14 mouse cellular contexts compared by ENCODE assay signal in genomic region chr6:30236564-30236963, GRCm38 (mm10).
DNase-seq lines count a peak whose midpoint lies in the region; ATAC-seq lines count a peak whose summit lies in the region.
"Had no signal": no experiment of that assay in that cellular context is flagged by ENCODE, and none has a peak within 500 bp of the region (broad histone marks: within the 10 kb centered on the region; RNA-seq: fewer than 3 reads in every experiment).

No protein-coding gene starts in this region.

- H3K9me3 ChIP-seq in heart, embryonic 12.5 days (replicated peaks) = no peaks in the 10 kb centered on the region
- H3K9me3 ChIP-seq: embryonic facial prominence, embryonic 10.5 days; forebrain, embryonic 10.5 days; limb, embryonic 15.5 days had no signal

- no peak overlapping the region for H3K4me3 ChIP-seq in heart, embryonic 12.5 days
- H3K4me3 ChIP-seq: embryonic facial prominence, embryonic 10.5 days; forebrain, embryonic 10.5 days; limb, embryonic 15.5 days had no signal

- no peak for ATAC-seq in heart, embryonic 12.5 days (ENCODE audit: insufficient number of reproducible peaks, low FRiP score)
- ATAC-seq in common myeloid progenitor, adult 5-6 weeks (replicated peaks; ENCODE audit: low read depth, poor library complexity, severe bottlenecking) = peak; percentile 63; the same call in 1 of the 2 replicates

- DNase-seq in heart, adult 9 months (ENCODE audit: low spot score in 2 of 2) = no peak
- DNase-seq in right cerebral cortex, postnatal 10 days (ENCODE audit: low spot score in 2 of 2) = peak; percentile 37 to 55
- DNase-seq in right cerebral cortex, postnatal 14 days = no peak
- DNase-seq in yolk sac, embryonic 10.5 days (ENCODE audit: low spot score) = peak; percentile 16
- DNase-seq in cerebellum, adult 9-11 months = no peak
- DNase-seq in gastrocnemius, adult 8-10 months (ENCODE audit: low spot score in 2 of 2) = no peak
- DNase-seq: cerebellum, adult 11 months; gastrocnemius, postnatal 36 days; retina, postnatal 1 day had no signal

- peaks cover 45% of the 10 kb centered on the region for H3K36me3 ChIP-seq in heart, embryonic 12.5 days

- 43% methylated on average over 1 of the region's 1 CpGs for WGBS in heart, embryonic 12.5 days

- no peak overlapping the region for H3K9ac ChIP-seq in heart, embryonic 12.5 days
- H3K9ac ChIP-seq: limb, embryonic 15.5 days had no signal

- peaks cover 12% of the 10 kb centered on the region for H3K4me1 ChIP-seq in heart, embryonic 12.5 days (replicated peaks)
- H3K4me1 ChIP-seq: embryonic facial prominence, embryonic 10.5 days; forebrain, embryonic 10.5 days; limb, embryonic 15.5 days had no signal

- peak overlapping the region; percentile 62; the same call in 1 of the 2 replicates for H3K27ac ChIP-seq in heart, embryonic 12.5 days (ENCODE audit: poor library complexity, severe bottlenecking)
- H3K27ac ChIP-seq: embryonic facial prominence, embryonic 10.5 days; forebrain, embryonic 10.5 days; limb, embryonic 15.5 days had no signal

- no peak overlapping the region for H3K4me2 ChIP-seq in heart, embryonic 12.5 days
- H3K4me2 ChIP-seq: limb, embryonic 15.5 days had no signal

- no peaks in the 10 kb centered on the region for H3K27me3 ChIP-seq in heart, embryonic 12.5 days (replicated peaks)
- H3K27me3 ChIP-seq: limb, embryonic 15.5 days had no signal

Comparison
In these comparisons a context has a peak if more than half of its experiments do, and no peak if none do; other contexts are left out.
1. DNase-seq: peak in right cerebral cortex, postnatal 10 days (2 of 2) and yolk sac, embryonic 10.5 days (single experiment); none in heart, adult 9 months (0 of 2), right cerebral cortex, postnatal 14 days (single experiment), cerebellum, adult 9-11 months (single experiment) and gastrocnemius, adult 8-10 months (0 of 2).